ENCODE assay signal across 11 mouse cellular contexts in the genomic region with DNA sequence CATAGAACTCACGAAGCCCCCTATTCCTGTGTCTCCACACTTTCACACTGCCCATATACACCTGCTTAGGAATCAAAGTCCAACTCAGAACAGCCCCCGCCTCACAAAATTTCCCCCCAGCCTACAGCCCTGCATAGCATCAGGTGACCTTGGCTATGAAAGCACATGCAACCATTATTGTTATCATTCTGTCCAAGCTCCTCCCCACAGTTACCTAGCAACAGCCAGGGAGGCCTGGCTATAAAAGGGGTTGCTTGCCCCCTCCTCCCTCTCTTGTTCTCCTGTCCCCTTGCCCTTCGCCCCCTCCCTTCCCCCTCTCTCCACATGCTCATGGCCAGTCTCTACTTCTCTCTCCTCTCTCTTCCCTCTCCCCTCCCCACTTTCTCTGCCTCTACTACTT.
DNase-seq lines count a peak whose midpoint lies in the region; ATAC-seq and TF ChIP-seq lines count a peak whose summit lies in the region.
"Had no signal": no experiment of that assay in that cellular context is flagged by ENCODE, and none has a peak within 500 bp of the region (broad histone marks: within the 10 kb centered on the region; RNA-seq: fewer than 3 reads in every experiment).

No protein-coding gene starts in this region.

- no peaks in the 10 kb centered on the region for H3K27me3 ChIP-seq in heart, embryonic 15.5 days
- H3K27me3 ChIP-seq in embryonic facial prominence, embryonic 15.5 days, result no peaks in the 10 kb centered on the region
- H3K27me3 ChIP-seq in hindbrain, postnatal 0 days (ENCODE audit: insufficient read depth, low read length), result no peaks in the 10 kb centered on the region
- H3K27me3 ChIP-seq in neural tube, embryonic 13.5 days, result no peaks in the 10 kb centered on the region
- H3K27me3 ChIP-seq: lung, embryonic 15.5 days had no signal

- TF ChIP-seq CTCF in hindbrain, postnatal 0 days (IDR thresholded peaks at IDR 0.05; ENCODE audit: low read depth), result no peak

- DNase-seq in heart, adult 9 months (ENCODE audit: low spot score in 2 of 2), result no peak
- DNase-seq in hindbrain, postnatal 0 days (ENCODE audit: low spot score), result no peak
- DNase-seq in liver, result no peak
- no peak for DNase-seq in lung, postnatal 4 days
- DNase-seq in adrenal gland, adult 8-10 months, result no peak
- DNase-seq: cerebellum, adult 8-10 months; kidney, adult 2 months had no signal

- H3K36me3 ChIP-seq in heart, embryonic 15.5 days, result no peaks in the 10 kb centered on the region
- H3K36me3 ChIP-seq in embryonic facial prominence, embryonic 15.5 days, result no peaks in the 10 kb centered on the region
- no peaks in the 10 kb centered on the region for H3K36me3 ChIP-seq in hindbrain, postnatal 0 days (ENCODE audit: insufficient read depth, low read length)
- no peaks in the 10 kb centered on the region for H3K36me3 ChIP-seq in neural tube, embryonic 13.5 days
- H3K36me3 ChIP-seq: lung, embryonic 15.5 days had no signal

- no peak overlapping the region for H3K4me2 ChIP-seq in heart, embryonic 15.5 days
- no peak overlapping the region for H3K4me2 ChIP-seq in embryonic facial prominence, embryonic 15.5 days (replicated peaks)
- no peak overlapping the region for H3K4me2 ChIP-seq in hindbrain, postnatal 0 days (ENCODE audit: low read depth, low read length)
- no peak overlapping the region for H3K4me2 ChIP-seq in neural tube, embryonic 13.5 days
- H3K4me2 ChIP-seq: lung, embryonic 15.5 days had no signal

- ATAC-seq in heart, embryonic 15.5 days (replicated peaks; ENCODE audit: insufficient number of reproducible peaks, insufficient read depth, low FRiP score, low read depth), result 0 out of 2 replicates have a peak, but pooled peaks have one; percentile 31
- no peak for ATAC-seq in embryonic facial prominence, embryonic 15.5 days (ENCODE audit: insufficient number of reproducible peaks, low FRiP score, low TSS enrichment, low read depth)
- peak; percentile 62 for ATAC-seq in hindbrain, postnatal 0 days
- ATAC-seq in neural tube, embryonic 13.5 days (ENCODE audit: low read depth), result peak; percentile 44; the same call in 1 of the 2 replicates

- WGBS in heart, embryonic 15.5 days, result 68% methylated on average over 3 of the region's 3 CpGs
- WGBS in embryonic facial prominence, embryonic 15.5 days, result 81% methylated on average over 3 of the region's 3 CpGs
- 39% methylated on average over 3 of the region's 3 CpGs for WGBS in hindbrain, postnatal 0 days
- WGBS in neural tube, embryonic 13.5 days, result 40% methylated on average over 3 of the region's 3 CpGs

- no peak overlapping the region for H3K27ac ChIP-seq in heart, embryonic 15.5 days
- 0 out of 2 replicates have a peak overlapping the region, but pooled peaks have one; percentile 39 for H3K27ac ChIP-seq in embryonic facial prominence, embryonic 15.5 days (replicated peaks)
- H3K27ac ChIP-seq in hindbrain, postnatal 0 days, result no peak overlapping the region
- no peak overlapping the region for H3K27ac ChIP-seq in neural tube, embryonic 13.5 days (replicated peaks)
- H3K27ac ChIP-seq: lung, embryonic 15.5 days had no signal

- no peaks in the 10 kb centered on the region for H3K9me3 ChIP-seq in heart, embryonic 15.5 days (replicated peaks)
- no peaks in the 10 kb centered on the region for H3K9me3 ChIP-seq in embryonic facial prominence, embryonic 15.5 days (replicated peaks)
- no peaks in the 10 kb centered on the region for H3K9me3 ChIP-seq in hindbrain, postnatal 0 days (ENCODE audit: low read length)
- H3K9me3 ChIP-seq in neural tube, embryonic 13.5 days, result no peaks in the 10 kb centered on the region
- H3K9me3 ChIP-seq: lung, embryonic 15.5 days had no signal

- peaks cover 13% of the 10 kb centered on the region for H3K4me1 ChIP-seq in heart, embryonic 15.5 days (replicated peaks)
- H3K4me1 ChIP-seq in embryonic facial prominence, embryonic 15.5 days, result peaks cover 25% of the 10 kb centered on the region
- H3K4me1 ChIP-seq in hindbrain, postnatal 0 days (ENCODE audit: insufficient read depth, low read length), result peaks cover 3% of the 10 kb centered on the region; the same call in 1 of the 2 replicates
- peaks cover 17% of the 10 kb centered on the region for H3K4me1 ChIP-seq in neural tube, embryonic 13.5 days (replicated peaks)
- H3K4me1 ChIP-seq: lung, embryonic 15.5 days had no signal

- H3K4me3 ChIP-seq in heart, embryonic 15.5 days, result no peak overlapping the region
- no peak overlapping the region for H3K4me3 ChIP-seq in embryonic facial prominence, embryonic 15.5 days (replicated peaks)
- H3K4me3 ChIP-seq in hindbrain, postnatal 0 days (ENCODE audit: low read length), result no peak overlapping the region
- H3K4me3 ChIP-seq in neural tube, embryonic 13.5 days, result no peak overlapping the region
- H3K4me3 ChIP-seq: lung, embryonic 15.5 days had no signal

- H3K9ac ChIP-seq in heart, embryonic 15.5 days, result no peak overlapping the region
- H3K9ac ChIP-seq in embryonic facial prominence, embryonic 15.5 days, result no peak overlapping the region
- no peak overlapping the region for H3K9ac ChIP-seq in hindbrain, postnatal 0 days (replicated peaks; ENCODE audit: low read length)
- H3K9ac ChIP-seq in neural tube, embryonic 13.5 days, result no peak overlapping the region
- H3K9ac ChIP-seq: lung, embryonic 15.5 days had no signal
